Mouse (Mus musculus) yolk sac, embryonic 10.5 days (tissue): ENCODE data around the gene Prss28.

Source experiments
- DNase-seq: peaks from one replicate; pipeline ENCODE4 v3.0.0-alpha.2; 2017; ENCODE audit warnings: low spot score

Prss28 gene

DNA sequence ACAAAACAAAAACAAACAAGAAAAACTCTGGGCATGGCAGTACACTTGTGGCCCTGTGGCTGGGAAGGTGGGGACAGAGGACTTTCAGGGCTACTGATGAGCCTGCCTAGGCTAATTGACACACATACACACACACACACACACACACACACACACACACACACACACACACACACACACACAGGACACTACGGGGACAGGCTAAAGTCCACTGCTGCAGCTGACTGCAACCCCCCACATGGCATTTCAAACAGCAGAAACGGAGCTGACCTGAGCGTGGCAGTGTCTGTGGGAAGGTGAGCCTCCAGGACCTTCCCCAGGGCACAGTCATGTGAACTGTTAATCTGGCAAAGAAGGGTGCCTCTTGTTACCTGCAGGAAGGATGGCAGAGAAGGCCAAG, 33.0 kb downstream of the Prss28 start:
- peak; percentile 81 for DNase-seq

DNA sequence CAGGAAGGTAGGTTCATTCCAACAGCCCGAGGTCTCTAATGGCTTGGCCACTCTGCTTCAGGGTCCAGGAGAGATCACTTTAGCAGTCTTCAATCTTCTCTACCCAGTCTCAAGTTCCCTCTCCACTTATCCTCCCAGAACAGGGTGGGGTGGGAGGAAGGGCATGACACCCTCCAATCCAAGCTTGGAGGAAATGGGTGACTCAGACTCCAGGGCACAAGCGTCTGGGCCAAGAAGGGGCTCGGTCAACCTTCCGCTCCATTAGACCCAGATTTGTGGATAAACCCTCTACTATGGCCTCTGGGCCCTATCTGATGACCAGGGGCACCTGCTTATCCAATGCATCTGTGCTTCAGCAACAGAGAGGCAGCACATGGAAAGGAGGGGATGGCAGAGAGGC, 37.0 kb downstream of the Prss28 start, which contains the start of gene Tpsab1:
Gene Tpsab1 (minus strand): TSS at position 101 of the 400 bp plus-strand sequence.
- no peak for DNase-seq

DNA sequence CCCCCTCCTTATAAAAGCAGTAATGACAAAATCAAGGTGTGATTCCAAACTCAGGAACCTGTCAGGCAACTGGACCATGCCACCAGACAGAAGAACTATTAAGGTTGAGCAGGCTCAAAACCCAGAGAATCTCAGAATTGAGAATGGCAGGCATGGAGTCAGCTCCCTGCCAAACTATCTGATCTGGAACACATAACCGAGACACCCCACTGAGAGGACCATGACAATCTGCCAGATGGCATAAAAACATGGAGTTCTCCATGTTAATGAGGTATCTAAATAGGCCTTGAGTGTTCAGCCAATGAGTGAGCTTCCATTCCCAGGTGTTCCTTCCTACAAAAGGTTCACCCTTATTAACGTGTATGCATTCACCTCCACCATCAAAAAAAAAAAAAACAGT, 52.8 kb downstream of the Prss28 start:
- DNase-seq: no peak
